Mouse (Mus musculus): ENCODE measurements at regions not wholly inside any gene's neighbourhood (a gene's known extent, or its start where the extent isn't known, plus 50 kb on each side); places are given as distances from the start of the nearest gene placed in this dataset.

DNA sequence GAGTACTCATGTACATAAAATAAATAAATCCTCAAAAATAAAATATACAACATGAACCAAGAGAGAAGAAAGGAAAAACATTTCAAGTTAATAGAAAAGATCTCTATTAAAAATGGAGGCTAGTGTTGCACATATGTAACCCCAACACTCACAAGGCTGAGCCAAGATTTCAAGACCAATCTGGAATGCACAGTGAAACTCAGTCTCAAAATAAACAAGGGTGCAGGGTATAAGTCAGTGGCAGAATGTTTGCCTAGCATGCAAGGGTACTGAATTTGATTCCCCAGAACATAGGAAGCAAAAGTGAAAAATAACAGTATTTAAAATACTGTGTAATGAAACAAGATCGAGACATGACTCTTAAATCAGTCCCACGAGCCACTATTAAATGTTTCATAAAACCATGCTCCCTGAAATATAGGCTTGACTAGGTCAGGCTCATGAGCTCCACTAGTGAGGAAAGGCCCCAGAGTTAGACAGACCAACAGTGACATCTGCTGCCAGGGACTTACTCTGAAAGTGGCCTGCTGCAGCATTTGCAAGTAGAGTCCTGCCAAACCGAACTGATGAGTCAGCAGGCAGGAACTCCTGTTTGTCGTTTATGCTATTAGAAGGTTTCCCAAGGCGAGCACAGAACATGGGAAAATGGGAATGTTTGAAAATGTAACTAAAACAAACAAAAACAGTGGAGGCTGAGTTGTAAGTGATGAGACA, 122.4 kb upstream of the Wdr75 start:
- TF ChIP-seq CTCF (IDR thresholded peaks at IDR 0.05; ENCODE audit: borderline replicate concordance, insufficient read depth, low read depth, low read length) = peak; percentile 15; the same call in 1 of the 2 replicates
- no peak for TF ChIP-seq POLR2A (IDR thresholded peaks at IDR 0.05; ENCODE audit: borderline replicate concordance, insufficient read depth, low read length)
